Mouse (Mus musculus): ENCODE results near the gene St3gal6.

DNA sequence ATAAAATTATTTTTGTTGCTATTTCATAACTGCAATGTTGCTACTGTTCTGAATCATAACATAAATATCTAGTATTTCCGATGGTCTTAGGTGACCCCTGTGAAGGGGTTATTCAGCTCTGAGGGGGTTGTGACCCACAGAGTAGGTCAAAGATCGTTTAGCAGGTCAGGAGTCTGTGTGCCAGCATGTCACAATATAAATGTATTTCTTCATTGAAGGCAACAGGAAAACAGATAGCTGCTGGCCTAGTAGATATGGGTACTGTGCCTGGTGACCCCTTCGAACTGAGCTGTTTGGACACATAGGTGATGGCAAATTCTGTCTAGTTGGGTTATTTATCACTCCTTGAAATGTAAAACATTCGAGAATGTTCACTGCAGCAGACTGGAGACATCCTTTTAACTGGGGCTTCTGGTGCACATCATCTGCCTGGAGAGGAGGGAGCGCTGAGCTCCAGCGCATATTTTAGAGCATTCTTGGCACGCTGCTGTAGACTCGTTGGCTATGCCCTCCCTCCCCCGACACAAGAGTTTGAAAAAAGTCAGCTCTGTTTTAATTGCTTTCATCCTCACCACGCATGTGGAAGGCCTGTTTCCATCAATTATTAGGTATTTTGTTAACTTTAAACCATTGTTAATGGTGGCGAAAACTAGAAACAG lies 102.2 kb downstream of the St3gal6 start:
- TF ChIP-seq GATA1 (IDR thresholded peaks at IDR 0.05; ENCODE audit: borderline replicate concordance, low read length) = no peak
- no peak for TF ChIP-seq FLI1 (IDR thresholded peaks at IDR 0.05; ENCODE audit: low read length)
